Mouse (Mus musculus) natural killer cell, adult 2 months (primary cell): Measurements from ENCODE around the gene Adora2a.
"Not testable (repeated sequence)": the region's sequence is repeated elsewhere in the genome, so short reads cannot be mapped to it uniquely, and the experiment has no call there.

Experiments
- DNase-seq, 2 experiments: peaks; one replicate each; pipeline ENCODE4 v3.0.0; 2022; ENCODE audit warnings: low spot score in 2 of 2

Adora2a gene

DNA sequence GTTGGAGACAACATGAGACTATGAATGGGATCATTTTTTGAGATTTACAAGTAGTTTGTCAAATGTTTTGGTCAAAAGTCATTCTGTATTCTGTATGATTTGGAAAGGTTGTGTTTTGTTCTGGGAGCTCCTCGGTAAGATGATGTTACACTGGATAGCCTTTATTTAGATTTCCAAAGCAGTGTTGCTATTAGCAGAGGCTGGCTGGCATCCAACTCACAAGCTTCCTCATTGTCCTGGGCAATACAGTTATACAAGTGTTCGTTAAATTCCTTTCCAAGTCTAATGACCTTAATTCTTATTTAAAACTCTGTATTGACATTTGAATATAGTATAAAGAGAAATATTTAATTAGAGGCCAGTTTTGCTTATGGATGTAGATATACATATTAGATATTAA is 28.6 kb downstream of the Adora2a start:
- DNase-seq, result no peak

- no peak for DNase-seq
Observed at GRCm38 (mm10) chr10:75350564-75350963, 33.9 kb downstream of the Adora2a start.

DNA sequence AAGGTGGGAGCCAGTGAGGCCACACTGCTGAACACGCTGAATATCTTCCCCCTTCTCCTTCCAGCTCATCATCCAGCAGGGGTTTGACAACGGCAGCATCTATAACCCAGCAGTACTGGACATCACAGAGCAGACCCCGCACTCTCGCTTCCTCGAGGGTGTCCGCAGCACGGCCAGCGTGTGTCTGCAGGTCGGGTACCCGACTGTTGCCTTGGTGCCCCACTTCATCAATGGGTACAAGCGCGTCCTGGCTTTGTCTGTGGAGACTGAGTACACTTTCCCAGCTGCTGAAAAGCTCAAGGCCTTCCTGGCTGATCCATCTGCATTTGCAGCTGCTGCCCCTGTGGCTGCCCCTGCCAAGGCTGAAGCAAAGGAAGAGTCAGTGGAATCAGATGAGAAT is 35.9 kb downstream of the Adora2a start:
- DNase-seq, result no peak

- DNase-seq, result peak; percentile 19 to 32
Observed at GRCm38 (mm10) chr10:75353838-75354241, 37.2 kb downstream of the Adora2a start.

DNA sequence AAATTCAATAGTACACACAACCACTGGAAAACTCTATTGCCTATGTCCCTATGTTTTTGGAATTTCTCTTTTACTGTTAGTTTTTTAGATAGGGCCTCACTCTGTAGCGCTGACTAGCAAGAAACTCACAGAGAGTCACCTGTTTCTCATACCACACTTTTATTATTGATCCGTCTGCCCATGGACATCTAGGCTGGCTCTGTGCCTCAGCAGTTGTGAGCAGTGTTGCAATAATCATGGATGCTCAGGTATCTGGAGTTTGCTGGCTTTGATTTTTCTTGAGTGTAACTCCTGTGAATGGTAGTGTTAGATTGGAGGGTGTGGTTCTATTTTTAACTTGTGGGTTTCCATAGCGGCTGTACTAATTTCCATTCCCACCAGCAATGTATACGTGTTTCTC is 38.7 kb downstream of the Adora2a start:
- DNase-seq, result no peak

DNA sequence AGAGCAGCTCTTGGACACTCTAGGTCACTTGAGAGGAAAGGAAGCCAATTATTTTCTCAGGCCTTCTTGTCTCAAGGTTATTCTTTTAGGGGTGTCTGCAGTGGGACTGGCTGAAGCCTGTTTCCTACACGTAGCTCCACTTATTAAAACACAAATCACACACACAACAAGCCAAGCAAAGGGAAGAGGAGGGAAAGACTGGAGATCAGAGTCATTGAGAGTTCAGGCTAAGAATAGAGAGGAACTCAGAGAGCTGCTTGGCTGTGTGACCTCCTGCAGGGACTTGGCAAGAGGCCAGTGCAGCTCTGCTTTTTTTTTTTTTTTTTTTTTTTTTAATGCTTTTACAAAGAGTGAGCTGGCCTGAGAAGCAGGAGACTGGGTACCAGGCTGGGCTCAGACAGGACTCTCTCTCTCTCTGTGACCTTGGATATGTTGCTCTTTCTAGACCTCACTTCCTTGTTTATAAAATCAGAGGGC is 47.6 kb downstream of the Adora2a start:
- not testable (repeated sequence) for DNase-seq

DNA sequence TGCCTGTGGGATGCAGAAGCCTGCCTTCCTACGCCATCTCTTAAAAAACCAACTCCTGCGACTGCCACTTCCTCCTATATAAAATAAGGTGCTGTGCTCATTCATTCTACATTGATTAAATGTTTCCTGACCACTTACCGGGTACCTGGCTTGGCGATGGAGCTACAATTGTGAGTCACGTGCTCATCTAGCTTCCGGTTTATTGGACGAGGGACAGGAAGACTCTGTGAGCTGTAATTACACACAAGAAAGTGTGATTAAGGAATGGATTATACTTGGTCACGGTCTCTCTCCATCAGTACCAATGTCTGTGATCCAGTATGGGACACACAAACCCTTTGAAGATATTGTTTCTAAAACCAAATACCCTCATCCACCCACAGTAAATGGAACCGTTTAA is 48.1 kb downstream of the Adora2a start:
- DNase-seq, result peak in 1 of 2 experiments; percentile 8

GRCm38 (mm10) chr10:75365231-75365633 is 48.6 kb downstream of the Adora2a start:
- peak; percentile 23 to 25 for DNase-seq

GRCm38 (mm10) chr10:75373655-75374351 is 57.1 kb downstream of the Adora2a start:
- not testable (repeated sequence) for DNase-seq

- no peak for DNase-seq
Observed at GRCm38 (mm10) chr10:75378688-75379087, 62.0 kb downstream of the Adora2a start.
